Mouse (Mus musculus): ENCODE data around the gene Usp38. TPM values are rescaled to one million over a fixed set of nuclear protein-coding genes. Genes with fewer than 3 reads are reported as not detected.
"Not testable (repeated sequence)": the region's sequence is repeated elsewhere in the genome, so short reads cannot be mapped to it uniquely, and the experiment has no call there.

Usp38 gene
- polyA plus RNA-seq (2014; fragmentation: Nextera tagmentation; extraction: Ambion mirVana) = 21.2 and 23.0 TPM in 2 replicates

DNA sequence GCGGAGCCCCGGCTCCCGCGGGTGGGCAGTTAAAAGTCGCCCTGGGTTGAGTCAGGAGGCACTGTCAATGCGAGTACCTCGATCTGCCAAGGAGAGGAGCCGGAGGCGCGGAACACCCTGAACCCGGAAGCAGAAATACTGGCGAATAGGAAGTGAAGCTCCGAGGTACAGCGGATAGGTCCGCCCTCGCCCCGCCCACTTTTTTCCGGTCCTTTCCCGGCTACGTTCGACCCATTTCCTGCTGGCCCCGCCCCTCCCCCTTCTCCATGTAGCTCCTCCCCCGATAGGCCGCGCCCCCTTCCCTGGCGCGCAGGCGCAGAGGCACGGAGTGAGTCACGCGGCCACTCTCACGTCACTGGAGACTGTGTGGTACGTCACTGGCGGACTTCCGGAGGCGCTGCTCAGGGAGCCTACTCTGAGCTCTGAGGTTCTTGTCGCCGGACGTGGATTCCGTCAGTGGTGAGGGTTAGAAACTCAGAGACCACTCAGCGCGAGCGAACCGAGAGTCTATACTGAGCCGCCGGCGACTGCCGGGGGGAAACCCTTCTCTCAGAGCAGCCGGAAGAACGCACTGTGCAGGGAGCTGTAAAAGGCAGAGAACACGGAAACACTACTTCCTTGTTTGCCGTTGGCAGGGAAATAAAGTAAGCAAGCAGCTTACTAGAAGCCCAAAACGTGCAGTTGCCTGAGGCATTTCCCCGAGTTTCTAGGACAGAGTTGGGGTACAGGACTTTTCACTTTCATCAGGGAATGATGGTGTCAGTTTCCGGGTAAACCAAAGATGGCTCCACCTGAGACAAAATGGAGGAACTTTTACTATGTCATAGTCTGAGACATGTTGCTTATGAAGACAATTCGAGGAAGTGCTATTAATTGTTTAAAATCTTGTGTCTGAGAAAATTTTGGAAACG lies at the start of gene Usp38:
Gene Usp38 (minus strand): TSS at position 140 of the 911 bp plus-strand sequence.
- Histone ChIP-seq H3K9ac (ENCODE audit: low read depth, low read length) (peak within 1 kb of the TSS; percentile 87), H3K9me3 (ENCODE audit: control insufficient read depth, low read length) (no peaks in the 10 kb centered on the region), H3K4me3 (ENCODE audit: low read depth, low read length) (peak within 1 kb of the TSS; percentile 97), H3K4me1 (ENCODE audit: control insufficient read depth, insufficient read depth, low read length) (peaks cover 13% of the 10 kb centered on the region), H3K36me3 (ENCODE audit: control insufficient read depth, insufficient read depth, low read length) (peaks cover 14% of the 10 kb centered on the region; the same call in 1 of the 2 replicates), H3K27ac (replicated peaks; ENCODE audit: low read depth, low read length) (peak within 1 kb of the TSS; percentile 96), H3K27me3 (replicated peaks; ENCODE audit: control insufficient read depth, insufficient read depth, low read length) (no peaks in the 10 kb centered on the region), H3K4me2 (ENCODE audit: low read depth, low read length) (peak within 1 kb of the TSS; percentile 91)
- DNase-seq (ENCODE audit: low spot score) (peak; percentile 99), ATAC-seq (ENCODE audit: low read depth) (peak; percentile 99)
- 4% methylated on average over 40 of the region's 57 CpGs for WGBS

DNA sequence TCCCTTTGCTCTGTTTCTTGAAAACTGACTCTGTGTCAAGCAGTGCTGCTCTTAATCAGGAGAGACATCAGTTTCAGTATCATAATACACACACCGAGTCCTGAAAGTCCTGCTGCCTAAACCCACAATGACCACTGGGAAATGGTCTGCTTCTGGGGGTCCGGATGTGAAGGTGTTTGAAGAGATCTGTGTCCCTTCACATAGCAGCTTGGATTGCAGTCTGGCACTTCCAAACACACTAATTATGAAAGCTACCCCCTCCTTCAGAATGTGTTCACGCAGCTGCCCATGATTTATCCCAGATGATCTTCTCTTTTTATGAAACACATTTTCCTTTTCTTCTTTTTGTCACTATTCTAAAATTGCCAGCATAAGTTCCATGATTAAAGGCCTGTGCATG lies 47.8 kb upstream of the Usp38 start:
- no peak; the same call in 1 of the 2 replicates for ATAC-seq (ENCODE audit: low read depth)
- WGBS = 38% methylated on average over 3 of the region's 3 CpGs

GRCm38 (mm10) chr8:81061950-81062349 lies 47.2 kb upstream of the Usp38 start:
- Histone ChIP-seq H3K27me3 (replicated peaks; ENCODE audit: control insufficient read depth, insufficient read depth, low read length) (no peaks in the 10 kb centered on the region), H3K36me3 (ENCODE audit: control insufficient read depth, insufficient read depth, low read length) (no peaks in the 10 kb centered on the region), H3K4me2 (ENCODE audit: low read depth, low read length) (no peak overlapping the region), H3K9ac (ENCODE audit: low read depth, low read length) (no peak overlapping the region), H3K9me3 (ENCODE audit: control insufficient read depth, low read length) (no peaks in the 10 kb centered on the region), H3K4me1 (ENCODE audit: control insufficient read depth, insufficient read depth, low read length) (no peaks in the 10 kb centered on the region), H3K4me3 (ENCODE audit: low read depth, low read length) (no peak overlapping the region), H3K27ac (replicated peaks; ENCODE audit: low read depth, low read length) (no peak overlapping the region)
- ATAC-seq (ENCODE audit: low read depth) (no peak), DNase-seq (ENCODE audit: low spot score) (peak; percentile 89)
- 19% methylated on average over 3 of the region's 3 CpGs for WGBS

More for the DNA sequence above, 47.8 kb upstream of the Usp38 start:
- Histone ChIP-seq H3K27me3 (replicated peaks; ENCODE audit: control insufficient read depth, insufficient read depth, low read length) (no peaks in the 10 kb centered on the region), H3K36me3 (ENCODE audit: control insufficient read depth, insufficient read depth, low read length) (no peaks in the 10 kb centered on the region), H3K4me2 (ENCODE audit: low read depth, low read length) (no peak overlapping the region), H3K27ac (replicated peaks; ENCODE audit: low read depth, low read length) (no peak overlapping the region; the same call in 1 of the 2 replicates), H3K9me3 (ENCODE audit: control insufficient read depth, low read length) (no peaks in the 10 kb centered on the region), H3K9ac (ENCODE audit: low read depth, low read length) (no peak overlapping the region), H3K4me3 (ENCODE audit: low read depth, low read length) (no peak overlapping the region), H3K4me1 (ENCODE audit: control insufficient read depth, insufficient read depth, low read length) (no peaks in the 10 kb centered on the region)
- DNase-seq (ENCODE audit: low spot score) = peak; percentile 31

- Histone ChIP-seq H3K36me3 (ENCODE audit: control insufficient read depth, insufficient read depth, low read length) (no peaks in the 10 kb centered on the region), H3K27me3 (replicated peaks; ENCODE audit: control insufficient read depth, insufficient read depth, low read length) (no peaks in the 10 kb centered on the region), H3K9ac (ENCODE audit: low read depth, low read length) (no peak overlapping the region), H3K4me2 (ENCODE audit: low read depth, low read length) (no peak overlapping the region), H3K9me3 (ENCODE audit: control insufficient read depth, low read length) (no peaks in the 10 kb centered on the region), H3K4me1 (ENCODE audit: control insufficient read depth, insufficient read depth, low read length) (no peaks in the 10 kb centered on the region), H3K27ac (replicated peaks; ENCODE audit: low read depth, low read length) (no peak overlapping the region), H3K4me3 (ENCODE audit: low read depth, low read length) (no peak overlapping the region)
- 21% methylated on average over 3 of the region's 3 CpGs for WGBS
- ATAC-seq (ENCODE audit: low read depth) (no peak), DNase-seq (ENCODE audit: low spot score) (peak; percentile 26)
These were observed 29.5 kb upstream of the Usp38 start for GRCm38 (mm10) chr8:81044201-81044600.

GRCm38 (mm10) chr8:81027991-81028390 lies 13.3 kb upstream of the Usp38 start:
- no peak for DNase-seq (ENCODE audit: low spot score)
- Histone ChIP-seq H3K4me1 (ENCODE audit: control insufficient read depth, insufficient read depth, low read length) (no peaks in the 10 kb centered on the region), H3K4me3 (ENCODE audit: low read depth, low read length) (no peak overlapping the region), H3K36me3 (ENCODE audit: control insufficient read depth, insufficient read depth, low read length) (no peaks in the 10 kb centered on the region), H3K9ac (ENCODE audit: low read depth, low read length) (no peak overlapping the region), H3K9me3 (ENCODE audit: control insufficient read depth, low read length) (peaks cover 14% of the 10 kb centered on the region; the same call in 1 of the 2 replicates), H3K27ac (replicated peaks; ENCODE audit: low read depth, low read length) (no peak overlapping the region), H3K4me2 (ENCODE audit: low read depth, low read length) (no peak overlapping the region), H3K27me3 (replicated peaks; ENCODE audit: control insufficient read depth, insufficient read depth, low read length) (no peaks in the 10 kb centered on the region)
- no peak for ATAC-seq (ENCODE audit: low read depth)
- 38% methylated on average over 2 of the region's 2 CpGs for WGBS

GRCm38 (mm10) chr8:81017548-81017947 lies 2.8 kb upstream of the Usp38 start:
- H3K36me3 ChIP-seq (ENCODE audit: control insufficient read depth, insufficient read depth, low read length); DNase-seq (ENCODE audit: low spot score); ATAC-seq (ENCODE audit: low read depth); H3K27me3 ChIP-seq (replicated peaks; ENCODE audit: control insufficient read depth, insufficient read depth, low read length); H3K27ac ChIP-seq (replicated peaks; ENCODE audit: low read depth, low read length); H3K9ac ChIP-seq (ENCODE audit: low read depth, low read length); H3K9me3 ChIP-seq (ENCODE audit: control insufficient read depth, low read length); H3K4me1 ChIP-seq (ENCODE audit: control insufficient read depth, insufficient read depth, low read length); H3K4me2 ChIP-seq (ENCODE audit: low read depth, low read length); H3K4me3 ChIP-seq (ENCODE audit: low read depth, low read length): not testable (repeated sequence)
- WGBS = 90% methylated on average over 8 of the region's 8 CpGs

GRCm38 (mm10) chr8:81013811-81014530 lies 757 bp downstream of the Usp38 start:
- no peaks in the 10 kb centered on the region for H3K27me3 ChIP-seq (replicated peaks; ENCODE audit: control insufficient read depth, insufficient read depth, low read length)
- H3K36me3 ChIP-seq (ENCODE audit: control insufficient read depth, insufficient read depth, low read length) = peaks cover 20% of the 10 kb centered on the region; the same call in 1 of the 2 replicates
- H3K9ac ChIP-seq (ENCODE audit: low read depth, low read length) = peak overlapping the region; percentile 87
- 2% methylated on average over 37 of the region's 45 CpGs for WGBS
- no peaks in the 10 kb centered on the region for H3K9me3 ChIP-seq (ENCODE audit: control insufficient read depth, low read length)
- peak overlapping the region; percentile 97 for H3K4me3 ChIP-seq (ENCODE audit: low read depth, low read length)
- DNase-seq (ENCODE audit: low spot score) (peak; percentile 8), ATAC-seq (ENCODE audit: low read depth) (no peak)
- peak overlapping the region; percentile 83 for H3K27ac ChIP-seq (replicated peaks; ENCODE audit: low read depth, low read length)
- H3K4me2 ChIP-seq (ENCODE audit: low read depth, low read length) = peak overlapping the region; percentile 91
- peaks cover 13% of the 10 kb centered on the region for H3K4me1 ChIP-seq (ENCODE audit: control insufficient read depth, insufficient read depth, low read length)

DNA sequence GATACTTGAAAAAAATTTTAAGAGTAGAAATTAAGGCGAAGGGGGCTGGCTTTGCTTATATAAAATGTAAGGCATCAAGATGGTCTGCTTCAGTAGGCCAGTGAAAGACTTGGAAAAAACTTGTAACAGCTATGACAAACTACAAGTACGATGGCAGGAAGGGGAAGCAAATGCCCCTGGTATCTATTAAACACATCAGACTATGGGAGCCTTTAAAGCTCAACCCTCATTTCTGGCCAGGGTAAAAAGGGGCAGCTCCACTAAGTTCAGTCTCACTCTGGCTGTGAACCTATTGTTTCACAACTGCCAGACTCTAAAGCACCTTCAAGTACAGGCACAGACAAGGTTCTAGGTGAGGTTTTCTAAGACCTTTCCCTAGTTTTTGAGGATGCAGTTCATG lies 2.0 kb downstream of the Usp38 start:
- H3K9me3 ChIP-seq (ENCODE audit: control insufficient read depth, low read length) = no peaks in the 10 kb centered on the region
- H3K4me3 ChIP-seq (ENCODE audit: low read depth, low read length) = peak overlapping the region; percentile 97
- 75% methylated on average over 2 of the region's 2 CpGs for WGBS
- no peak overlapping the region for H3K27ac ChIP-seq (replicated peaks; ENCODE audit: low read depth, low read length)
- peak overlapping the region; percentile 87 for H3K9ac ChIP-seq (ENCODE audit: low read depth, low read length)
- no peak for ATAC-seq (ENCODE audit: low read depth)
- peak overlapping the region; percentile 91 for H3K4me2 ChIP-seq (ENCODE audit: low read depth, low read length)
- H3K4me1 ChIP-seq (ENCODE audit: control insufficient read depth, insufficient read depth, low read length) = peaks cover 13% of the 10 kb centered on the region
- H3K27me3 ChIP-seq (replicated peaks; ENCODE audit: control insufficient read depth, insufficient read depth, low read length) = no peaks in the 10 kb centered on the region
- peaks cover 27% of the 10 kb centered on the region; the same call in 1 of the 2 replicates for H3K36me3 ChIP-seq (ENCODE audit: control insufficient read depth, insufficient read depth, low read length)
- no peak for DNase-seq (ENCODE audit: low spot score)

Data from embryonic facial prominence, embryonic 14.5 days (tissue).